Mouse (Mus musculus) spleen, adult 2 months (tissue): ENCODE measurements around the gene Fam129b. TPM values are rescaled to one million over a fixed set of nuclear protein-coding genes. Genes with fewer than 3 reads are reported as not detected.

Experiments used
- DNase-seq, 2 experiments: peaks; one replicate each; pipeline versions ENCODE4 v3.0.0 to v3.0.0-alpha.2; 2012 to 2021; ENCODE audit warnings: low spot score in 2 of 2, low read depth in 1 of 2
- H3K27ac ChIP-seq: fragments of 200-500 bp; 2 replicates; pipeline ENCODE4 v1.5.1; 2012; ENCODE audit warnings: low read length, inconsistent platforms; ENCODE audit not compliant: insufficient read depth
- H3K27me3 ChIP-seq: fragments of 200-500 bp; 2 replicates; pipeline ENCODE4 v1.6.1; 2012; ENCODE audit warnings: mild to moderate bottlenecking, moderate library complexity, low read length, inconsistent platforms; ENCODE audit not compliant: control insufficient read depth, insufficient read depth
- H3K36me3 ChIP-seq: fragments of 200-500 bp; 2 replicates; pipeline ENCODE4 v1.6.1; 2012; ENCODE audit warnings: mild to moderate bottlenecking, low read length, inconsistent platforms; ENCODE audit not compliant: control insufficient read depth, insufficient read depth
- H3K4me1 ChIP-seq: fragments of 200-500 bp; 2 replicates; pipeline ENCODE4 v1.6.1; 2011; ENCODE audit warnings: inconsistent platforms; ENCODE audit not compliant: control insufficient read depth, insufficient read depth, insufficient read length
- H3K4me3 ChIP-seq: fragments of 200-500 bp; 2 replicates; pipeline ENCODE4 v1.5.1; 2011; ENCODE audit warnings: mild to moderate bottlenecking, inconsistent platforms; ENCODE audit not compliant: insufficient read depth, insufficient read length; ENCODE audit errors: extremely low read depth
- CTCF ChIP-seq: fragments of 200-500 bp; IDR thresholded peaks from 2 replicates; pipeline ENCODE4 v1.5.1; 2011; ENCODE audit warnings: mild to moderate bottlenecking, inconsistent platforms; ENCODE audit not compliant: insufficient read depth, insufficient read length, insufficient replicate concordance; ENCODE audit errors: extremely low read depth
- POLR2A ChIP-seq: fragments of 200-500 bp; IDR thresholded peaks from 2 replicates; pipeline ENCODE4 v1.6.1; 2011; ENCODE audit warnings: low read depth, low read length, inconsistent platforms
- WGBS: fragments of 180-500 bp; shearing (Covaris S2); methylation state at CpG from one replicate; pipeline ENCODE4 v1.1.7; 2018; 5-methylcytosine and 5-hydroxymethylcytosine counted together
- polyA plus RNA-seq: library from polyadenylated mRNA; depleted of rRNA; stranded (reverse); fragments of >200 nt; gene quantifications from 2 replicates; pipeline ENCODE4 v1.2.3, GENCODE M21; 2012

The Fam129b gene
- polyA plus RNA-seq, 1 experiment: 11.0 TPM

- Histone ChIP-seq H3K4me3 (no peak overlapping the region), H3K27me3 (no peaks in the 10 kb centered on the region), H3K36me3 (no peaks in the 10 kb centered on the region), H3K27ac (no peak overlapping the region; the same call in 1 of the 2 replicates), H3K4me1 (peaks cover 14% of the 10 kb centered on the region; the same call in 1 of the 2 replicates)
- DNase-seq: peak in 1 of 2 experiments; percentile 43
- TF ChIP-seq CTCF: no peak
- TF ChIP-seq POLR2A: no peak
- 5% methylated on average over 3 of the region's 3 CpGs for WGBS
Observed at GRCm38 (mm10) chr2:32881723-32882122, 5.8 kb downstream of the Fam129b start.

GRCm38 (mm10) chr2:32882283-32883043, 6.5 kb downstream of the Fam129b start:
- Histone ChIP-seq H3K27ac (peak overlapping the region; percentile 54), H3K27me3 (no peaks in the 10 kb centered on the region), H3K4me3 (peak overlapping the region; percentile 34; the same call in 1 of the 2 replicates), H3K4me1 (peaks cover 13% of the 10 kb centered on the region; the same call in 1 of the 2 replicates), H3K36me3 (no peaks in the 10 kb centered on the region)
- WGBS: 11% methylated on average over 11 of the region's 21 CpGs
- TF ChIP-seq POLR2A: no peak
- TF ChIP-seq CTCF: no peak
- DNase-seq: no peak

GRCm38 (mm10) chr2:32884745-32885144, 8.8 kb downstream of the Fam129b start:
- H3K27ac ChIP-seq: no peak overlapping the region
- H3K27me3 ChIP-seq: no peaks in the 10 kb centered on the region
- TF ChIP-seq CTCF: no peak
- no peak for TF ChIP-seq POLR2A
- 17% methylated on average over 7 of the region's 7 CpGs for WGBS
- no peak for DNase-seq
- H3K4me3 ChIP-seq: no peak overlapping the region
- no peaks in the 10 kb centered on the region for H3K36me3 ChIP-seq
- H3K4me1 ChIP-seq: peaks cover 13% of the 10 kb centered on the region; the same call in 1 of the 2 replicates

GRCm38 (mm10) chr2:32888029-32888428, 12.1 kb downstream of the Fam129b start:
- 64% methylated on average over 9 of the region's 9 CpGs for WGBS
- H3K27me3 ChIP-seq: no peaks in the 10 kb centered on the region
- no peaks in the 10 kb centered on the region for H3K36me3 ChIP-seq
- H3K4me1 ChIP-seq: no peaks in the 10 kb centered on the region; the same call in 1 of the 2 replicates
- no peak for DNase-seq
- no peak overlapping the region for H3K4me3 ChIP-seq
- no peak overlapping the region for H3K27ac ChIP-seq
- TF ChIP-seq POLR2A: no peak
- no peak for TF ChIP-seq CTCF

GRCm38 (mm10) chr2:32888551-32888950, 12.6 kb downstream of the Fam129b start:
- Histone ChIP-seq H3K27me3 (no peaks in the 10 kb centered on the region), H3K4me3 (no peak overlapping the region), H3K27ac (no peak overlapping the region), H3K36me3 (no peaks in the 10 kb centered on the region), H3K4me1 (peaks cover under 1% of the 10 kb centered on the region; the same call in 1 of the 2 replicates)
- TF ChIP-seq POLR2A (no peak), CTCF (no peak)
- DNase-seq: no peak
- 57% methylated on average over 3 of the region's 3 CpGs for WGBS

GRCm38 (mm10) chr2:32890280-32890679, 14.4 kb downstream of the Fam129b start:
- DNase-seq: no peak
- H3K27me3 ChIP-seq: no peaks in the 10 kb centered on the region
- TF ChIP-seq POLR2A (no peak), CTCF (no peak)
- H3K27ac ChIP-seq: no peak overlapping the region
- no peaks in the 10 kb centered on the region for H3K36me3 ChIP-seq
- 26% methylated on average over 3 of the region's 3 CpGs for WGBS
- H3K4me1 ChIP-seq: peaks cover 14% of the 10 kb centered on the region; the same call in 1 of the 2 replicates
- H3K4me3 ChIP-seq: no peak overlapping the region

GRCm38 (mm10) chr2:32891278-32891677, 15.4 kb downstream of the Fam129b start:
- peaks cover 14% of the 10 kb centered on the region; the same call in 1 of the 2 replicates for H3K4me1 ChIP-seq
- DNase-seq: no peak
- H3K4me3 ChIP-seq: no peak overlapping the region
- 74% methylated on average over 9 of the region's 9 CpGs for WGBS
- TF ChIP-seq POLR2A (no peak), CTCF (no peak)
- no peak overlapping the region for H3K27ac ChIP-seq
- no peaks in the 10 kb centered on the region for H3K27me3 ChIP-seq
- H3K36me3 ChIP-seq: no peaks in the 10 kb centered on the region
